Mouse (Mus musculus): ENCODE results near the gene Spata25. TPM values are rescaled to one million over a fixed set of nuclear protein-coding genes. Genes with fewer than 3 reads are reported as not detected.

Spata25 gene
- polyA plus RNA-seq, 1 experiment from 2014 or later: not detected

DNA sequence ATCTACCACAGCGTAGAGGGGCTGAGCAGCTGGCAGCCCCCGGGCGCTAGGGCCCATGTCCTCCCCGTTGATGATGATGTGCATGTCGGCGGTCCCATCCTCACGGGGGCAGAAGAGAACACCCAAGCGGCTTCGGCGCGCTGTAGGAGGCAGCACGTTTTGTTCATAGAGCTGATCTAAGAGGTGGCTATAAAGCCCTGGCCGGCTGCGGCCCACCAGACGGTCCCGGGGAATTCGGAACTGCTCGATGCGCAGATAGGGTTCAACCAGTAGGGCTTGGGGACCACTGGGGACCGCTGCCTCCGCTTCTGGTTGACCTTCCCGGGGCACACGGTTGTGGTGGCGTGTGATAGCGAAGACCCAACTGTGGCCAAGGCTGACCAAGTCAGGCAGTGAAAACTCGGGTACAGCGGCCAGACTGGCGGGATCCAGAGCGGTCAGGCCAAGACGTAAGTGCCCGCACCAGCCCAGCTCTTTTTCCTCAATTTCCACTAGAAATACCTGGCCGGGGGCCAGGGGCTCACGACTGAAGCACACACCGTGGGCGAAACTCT lies 4.5 kb upstream of the Spata25 start, which contains the start of gene Ctsa:
Gene Ctsa, plus strand, starts transcription at position 126 of the 554 bp plus-strand sequence.
- Histone ChIP-seq H3K4me3 (ENCODE audit: low read depth, low read length) (peak within 1 kb of the TSS; percentile 74), H3K27ac (ENCODE audit: low read length) (peak within 1 kb of the TSS; percentile 77), H3K9me3 (replicated peaks; ENCODE audit: control insufficient read depth, low read length, poor library complexity, severe bottlenecking) (no peaks in the 10 kb centered on the region), H3K36me3 (ENCODE audit: control insufficient read depth, insufficient read depth, low read length) (peaks cover under 1% of the 10 kb centered on the region; the same call in 1 of the 2 replicates), H3K4me1 (ENCODE audit: control insufficient read depth, insufficient read depth, low read length) (peaks cover 13% of the 10 kb centered on the region), H3K27me3 (ENCODE audit: control insufficient read depth, insufficient read depth, low read depth, low read length) (no peaks in the 10 kb centered on the region), H3K4me2 (ENCODE audit: low read length) (peak within 1 kb of the TSS; percentile 96), H3K9ac (ENCODE audit: low read depth, low read length) (peak within 1 kb of the TSS; percentile 87)
- WGBS: under 1% methylated on average over 35 of the region's 35 CpGs
- ATAC-seq: peak; percentile 66

- Histone ChIP-seq H3K4me3 (ENCODE audit: low read depth, low read length) (peak overlapping the region; percentile 74), H3K9ac (ENCODE audit: low read depth, low read length) (peak overlapping the region; percentile 87), H3K9me3 (replicated peaks; ENCODE audit: control insufficient read depth, low read length, poor library complexity, severe bottlenecking) (no peaks in the 10 kb centered on the region), H3K27ac (ENCODE audit: low read length) (peak overlapping the region; percentile 77), H3K4me1 (ENCODE audit: control insufficient read depth, insufficient read depth, low read length) (peaks cover 13% of the 10 kb centered on the region), H3K36me3 (ENCODE audit: control insufficient read depth, insufficient read depth, low read length) (peaks cover 6% of the 10 kb centered on the region; the same call in 1 of the 2 replicates), H3K4me2 (ENCODE audit: low read length) (peak overlapping the region; percentile 96), H3K27me3 (ENCODE audit: control insufficient read depth, insufficient read depth, low read depth, low read length) (no peaks in the 10 kb centered on the region)
- ATAC-seq: no peak
- 64% methylated on average over 16 of the region's 16 CpGs for WGBS
These were observed 3.9 kb upstream of the Spata25 start for GRCm38 (mm10) chr2:164832032-164832747.

GRCm38 (mm10) chr2:164831029-164831428 lies 2.7 kb upstream of the Spata25 start:
- Histone ChIP-seq H3K4me3 (ENCODE audit: low read depth, low read length) (no peak overlapping the region), H3K9ac (ENCODE audit: low read depth, low read length) (no peak overlapping the region), H3K4me2 (ENCODE audit: low read length) (no peak overlapping the region), H3K4me1 (ENCODE audit: control insufficient read depth, insufficient read depth, low read length) (peaks cover 13% of the 10 kb centered on the region), H3K27me3 (ENCODE audit: control insufficient read depth, insufficient read depth, low read depth, low read length) (no peaks in the 10 kb centered on the region), H3K9me3 (replicated peaks; ENCODE audit: control insufficient read depth, low read length, poor library complexity, severe bottlenecking) (no peaks in the 10 kb centered on the region), H3K27ac (ENCODE audit: low read length) (no peak overlapping the region), H3K36me3 (ENCODE audit: control insufficient read depth, insufficient read depth, low read length) (peaks cover 9% of the 10 kb centered on the region; the same call in 1 of the 2 replicates)
- WGBS: 86% methylated on average over 10 of the region's 10 CpGs
- ATAC-seq: no peak

DNA sequence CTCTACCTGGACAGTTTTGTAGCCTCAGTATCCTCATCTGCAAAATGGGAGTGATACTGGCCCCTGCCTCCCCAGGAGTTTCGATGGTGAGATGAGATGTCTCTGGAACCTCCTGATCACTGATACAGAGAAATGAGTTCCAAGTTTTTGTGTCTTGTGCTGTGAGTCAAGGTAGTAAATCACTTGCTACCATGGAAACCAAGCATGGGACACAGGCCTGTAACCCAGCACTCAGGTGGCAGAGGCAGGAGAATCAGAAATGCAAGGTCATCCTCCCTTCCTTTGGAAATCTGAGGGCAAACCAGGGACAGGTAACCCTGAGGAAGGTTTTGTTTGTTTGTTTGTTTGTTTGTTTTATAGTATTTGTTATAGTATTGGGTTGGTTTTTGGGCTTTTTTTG lies 753 bp upstream of the Spata25 start:
- Histone ChIP-seq H3K4me2 (ENCODE audit: low read length) (no peak overlapping the region), H3K4me1 (ENCODE audit: control insufficient read depth, insufficient read depth, low read length) (peaks cover 4% of the 10 kb centered on the region), H3K27ac (ENCODE audit: low read length) (no peak overlapping the region), H3K9ac (ENCODE audit: low read depth, low read length) (no peak overlapping the region), H3K4me3 (ENCODE audit: low read depth, low read length) (no peak overlapping the region), H3K36me3 (ENCODE audit: control insufficient read depth, insufficient read depth, low read length) (peaks cover 23% of the 10 kb centered on the region), H3K27me3 (ENCODE audit: control insufficient read depth, insufficient read depth, low read depth, low read length) (no peaks in the 10 kb centered on the region), H3K9me3 (replicated peaks; ENCODE audit: control insufficient read depth, low read length, poor library complexity, severe bottlenecking) (no peaks in the 10 kb centered on the region)
- no peak for ATAC-seq
- WGBS: 100% methylated on average over 1 of the region's 1 CpGs

DNA sequence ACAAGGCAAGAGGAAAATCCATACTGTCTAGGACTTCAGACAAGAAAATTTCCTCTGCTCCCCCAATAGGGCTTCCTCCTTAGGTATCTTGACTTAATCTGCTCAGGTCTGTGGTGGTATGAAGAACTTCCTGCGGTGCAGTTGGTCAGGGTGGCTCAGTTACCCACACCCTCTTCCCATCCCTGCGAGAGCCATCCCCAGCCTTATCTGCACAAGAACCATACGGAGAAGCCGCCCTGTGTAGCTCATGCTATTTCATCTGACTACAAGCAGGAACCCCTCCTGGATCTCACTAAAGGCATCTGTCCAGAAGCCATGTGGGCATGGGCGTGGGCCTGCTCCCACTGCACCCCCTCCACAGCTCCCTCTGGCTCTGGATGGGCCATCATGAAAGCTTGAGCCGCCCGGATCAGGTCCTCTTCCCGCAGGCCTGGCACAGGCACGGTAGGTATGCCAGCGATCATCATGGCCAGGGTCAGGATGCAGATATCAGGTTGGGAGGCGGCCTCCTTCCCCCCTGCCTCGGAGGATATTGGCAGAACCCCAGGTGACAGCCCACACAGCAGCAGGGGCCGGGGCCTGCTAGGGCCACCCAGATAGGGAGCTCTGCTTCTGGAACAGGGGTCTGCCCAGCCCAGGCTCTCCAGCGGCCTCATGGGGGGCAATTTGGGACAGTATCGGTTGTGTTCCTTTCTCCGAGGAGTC lies 1.0 kb downstream of the Spata25 start:
- Histone ChIP-seq H3K4me3 (ENCODE audit: low read depth, low read length) (no peak overlapping the region), H3K36me3 (ENCODE audit: control insufficient read depth, insufficient read depth, low read length) (peaks cover 23% of the 10 kb centered on the region), H3K9me3 (replicated peaks; ENCODE audit: control insufficient read depth, low read length, poor library complexity, severe bottlenecking) (no peaks in the 10 kb centered on the region), H3K27ac (ENCODE audit: low read length) (no peak overlapping the region), H3K27me3 (ENCODE audit: control insufficient read depth, insufficient read depth, low read depth, low read length) (no peaks in the 10 kb centered on the region), H3K4me1 (ENCODE audit: control insufficient read depth, insufficient read depth, low read length) (peaks cover 10% of the 10 kb centered on the region), H3K4me2 (ENCODE audit: low read length) (no peak overlapping the region), H3K9ac (ENCODE audit: low read depth, low read length) (no peak overlapping the region)
- 94% methylated on average over 16 of the region's 16 CpGs for WGBS
- ATAC-seq: no peak

DNA sequence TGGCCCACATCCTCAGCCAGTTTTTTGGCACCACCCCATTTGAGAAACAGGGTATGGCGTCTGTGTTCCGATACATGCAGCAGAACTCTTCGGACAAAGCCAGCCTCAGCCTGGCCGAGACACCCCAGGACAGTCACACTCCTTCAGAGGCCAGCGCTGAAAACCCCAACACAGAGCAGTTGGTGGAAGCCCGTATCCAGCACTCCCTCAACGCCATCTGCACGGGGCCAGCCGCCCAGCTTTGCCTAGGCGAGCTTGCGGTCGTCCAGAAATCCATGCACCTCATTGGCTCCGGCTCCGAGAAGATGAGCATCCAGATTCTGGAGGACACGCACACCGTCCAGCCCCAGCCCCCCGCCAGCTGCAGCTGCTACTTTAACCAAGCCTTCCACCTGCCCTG lies 2.8 kb downstream of the Spata25 start:
- H3K4me3 ChIP-seq (ENCODE audit: low read depth, low read length): no peak overlapping the region
- peaks cover 14% of the 10 kb centered on the region for H3K4me1 ChIP-seq (ENCODE audit: control insufficient read depth, insufficient read depth, low read length)
- no peak for ATAC-seq
- no peak overlapping the region for H3K9ac ChIP-seq (ENCODE audit: low read depth, low read length)
- peaks cover 32% of the 10 kb centered on the region for H3K36me3 ChIP-seq (ENCODE audit: control insufficient read depth, insufficient read depth, low read length)
- H3K9me3 ChIP-seq (replicated peaks; ENCODE audit: control insufficient read depth, low read length, poor library complexity, severe bottlenecking): no peaks in the 10 kb centered on the region
- no peak overlapping the region for H3K27ac ChIP-seq (ENCODE audit: low read length)
- no peak overlapping the region for H3K4me2 ChIP-seq (ENCODE audit: low read length)
- H3K27me3 ChIP-seq (ENCODE audit: control insufficient read depth, insufficient read depth, low read depth, low read length): no peaks in the 10 kb centered on the region
- 94% methylated on average over 17 of the region's 17 CpGs for WGBS

DNA sequence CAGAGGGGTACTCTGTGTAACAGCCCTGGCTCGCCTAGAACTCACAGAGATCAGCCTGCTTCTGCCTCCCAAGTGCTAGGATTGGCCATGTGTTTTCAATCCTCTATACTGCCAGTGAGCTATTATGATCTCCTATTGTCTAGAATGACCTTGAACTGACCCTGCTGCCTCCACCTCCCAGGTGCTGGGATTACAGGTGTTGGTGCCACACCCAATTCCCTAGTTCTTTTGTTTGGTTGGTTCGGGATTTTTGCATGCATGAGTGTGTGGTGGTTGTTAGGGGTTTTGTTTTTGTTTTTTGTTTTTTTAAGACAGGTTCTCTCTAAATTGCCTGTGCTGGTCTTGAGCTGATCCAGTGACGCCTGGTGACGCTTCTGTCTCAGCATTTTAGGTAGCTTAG lies 4.4 kb downstream of the Spata25 start:
- Histone ChIP-seq H3K9ac (ENCODE audit: low read depth, low read length) (no peak overlapping the region; the same call in 1 of the 2 replicates), H3K27me3 (ENCODE audit: control insufficient read depth, insufficient read depth, low read depth, low read length) (no peaks in the 10 kb centered on the region), H3K36me3 (ENCODE audit: control insufficient read depth, insufficient read depth, low read length) (peaks cover 32% of the 10 kb centered on the region), H3K4me3 (ENCODE audit: low read depth, low read length) (no peak overlapping the region), H3K4me1 (ENCODE audit: control insufficient read depth, insufficient read depth, low read length) (peaks cover 14% of the 10 kb centered on the region), H3K27ac (ENCODE audit: low read length) (no peak overlapping the region), H3K9me3 (replicated peaks; ENCODE audit: control insufficient read depth, low read length, poor library complexity, severe bottlenecking) (no peaks in the 10 kb centered on the region), H3K4me2 (ENCODE audit: low read length) (peak overlapping the region; percentile 61; the same call in 1 of the 2 replicates)
- ATAC-seq: no peak
- 90% methylated on average over 4 of the region's 4 CpGs for WGBS

DNA sequence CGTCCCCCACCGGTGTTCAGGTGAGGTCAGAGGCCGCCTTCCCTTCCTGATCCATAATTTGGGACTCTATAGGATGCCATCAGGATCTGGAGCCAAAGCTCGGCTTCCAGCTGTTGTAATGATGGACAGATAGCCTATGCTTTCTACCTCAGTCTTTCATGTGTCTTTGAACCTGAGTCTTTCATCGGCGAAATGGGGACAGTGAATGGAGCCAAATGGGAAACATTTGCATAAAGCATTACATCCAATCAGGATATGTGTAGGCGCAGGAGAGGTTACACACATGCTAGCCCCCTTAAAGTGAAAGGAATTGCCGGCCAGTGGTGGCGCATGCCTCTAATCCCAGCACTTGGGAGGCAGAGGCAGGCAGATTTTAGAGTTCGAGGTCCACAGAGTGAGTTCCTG lies 5.2 kb downstream of the Spata25 start:
- peak; percentile 83 for ATAC-seq
- Histone ChIP-seq H3K9ac (ENCODE audit: low read depth, low read length) (peak overlapping the region; percentile 87), H3K4me2 (ENCODE audit: low read length) (peak overlapping the region; percentile 61), H3K36me3 (ENCODE audit: control insufficient read depth, insufficient read depth, low read length) (peaks cover 32% of the 10 kb centered on the region), H3K4me3 (ENCODE audit: low read depth, low read length) (peak overlapping the region; percentile 69), H3K9me3 (replicated peaks; ENCODE audit: control insufficient read depth, low read length, poor library complexity, severe bottlenecking) (no peaks in the 10 kb centered on the region), H3K4me1 (ENCODE audit: control insufficient read depth, insufficient read depth, low read length) (peaks cover 14% of the 10 kb centered on the region), H3K27ac (ENCODE audit: low read length) (peak overlapping the region; percentile 95), H3K27me3 (ENCODE audit: control insufficient read depth, insufficient read depth, low read depth, low read length) (no peaks in the 10 kb centered on the region)
- WGBS: 1% methylated on average over 10 of the region's 10 CpGs
